Mouse (Mus musculus): ENCODE data around the gene Nup160. TPM values are rescaled to one million over a fixed set of nuclear protein-coding genes. Genes with fewer than 3 reads are reported as not detected.

Gene Nup160
- polyA plus RNA-seq, 1 experiment from 2014 or later: 8.9 TPM

GRCm38 (mm10) chr2:90647084-90647483, 29.9 kb upstream of the Nup160 start:
- TF ChIP-seq CTCF (IDR thresholded peaks at IDR 0.05; ENCODE audit: low read depth): no peak
- Histone ChIP-seq H3K27me3 (replicated peaks; ENCODE audit: control insufficient read depth, insufficient read depth, low read length) (no peaks in the 10 kb centered on the region), H3K36me3 (ENCODE audit: control insufficient read depth, insufficient read depth) (no peaks in the 10 kb centered on the region), H3K4me3 (ENCODE audit: low read depth, low read length) (no peak overlapping the region), H3K27ac (ENCODE audit: low read depth, low read length) (no peak overlapping the region), H3K4me1 (replicated peaks; ENCODE audit: control insufficient read depth, insufficient read depth, low read length) (0 out of 2 replicates have a peak, but pooled peaks cover 3% of the 10 kb centered on the region), H3K4me2 (replicated peaks; ENCODE audit: low read depth) (no peak overlapping the region), H3K9me3 (ENCODE audit: control insufficient read depth) (no peaks in the 10 kb centered on the region), H3K9ac (ENCODE audit: low read depth, low read length) (no peak overlapping the region)
- ATAC-seq: no peak
- WGBS: 46% methylated on average over 6 of the region's 6 CpGs

GRCm38 (mm10) chr2:90649405-90649804, 27.6 kb upstream of the Nup160 start:
- no peak for TF ChIP-seq CTCF (IDR thresholded peaks at IDR 0.05; ENCODE audit: low read depth)
- no peaks in the 10 kb centered on the region for H3K27me3 ChIP-seq (replicated peaks; ENCODE audit: control insufficient read depth, insufficient read depth, low read length)
- WGBS: 76% methylated on average over 3 of the region's 3 CpGs
- H3K27ac ChIP-seq (ENCODE audit: low read depth, low read length): no peak overlapping the region
- H3K36me3 ChIP-seq (ENCODE audit: control insufficient read depth, insufficient read depth): no peaks in the 10 kb centered on the region
- H3K4me3 ChIP-seq (ENCODE audit: low read depth, low read length): no peak overlapping the region
- H3K9ac ChIP-seq (ENCODE audit: low read depth, low read length): no peak overlapping the region
- 0 out of 2 replicates have a peak, but pooled peaks have one; percentile 61 for ATAC-seq
- 0 out of 2 replicates have a peak, but pooled peaks cover 3% of the 10 kb centered on the region for H3K4me1 ChIP-seq (replicated peaks; ENCODE audit: control insufficient read depth, insufficient read depth, low read length)
- H3K9me3 ChIP-seq (ENCODE audit: control insufficient read depth): no peaks in the 10 kb centered on the region
- no peak overlapping the region for H3K4me2 ChIP-seq (replicated peaks; ENCODE audit: low read depth)

DNA sequence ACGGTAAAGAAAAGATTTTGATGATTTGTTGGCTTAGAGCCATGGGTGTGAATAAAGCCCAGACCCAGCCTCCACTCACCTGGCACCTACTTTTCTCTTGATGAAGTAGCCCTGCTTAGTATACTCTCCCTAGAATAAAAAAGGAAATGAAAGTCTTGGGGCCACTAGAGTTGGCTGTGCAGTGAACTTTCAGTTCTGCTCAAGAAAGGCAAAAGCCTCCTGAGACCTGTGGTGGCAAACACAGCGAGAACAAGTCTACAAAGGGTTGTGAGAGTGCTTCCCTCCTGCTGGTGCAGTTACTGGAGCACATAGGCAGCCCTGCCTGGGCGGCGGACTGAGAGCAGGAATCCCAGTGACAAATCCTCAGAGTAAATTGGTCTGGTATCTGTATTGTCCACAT, 27.1 kb upstream of the Nup160 start:
- WGBS: 55% methylated on average over 4 of the region's 4 CpGs
- Histone ChIP-seq H3K4me1 (replicated peaks; ENCODE audit: control insufficient read depth, insufficient read depth, low read length) (0 out of 2 replicates have a peak, but pooled peaks cover 3% of the 10 kb centered on the region), H3K27ac (ENCODE audit: low read depth, low read length) (no peak overlapping the region)

DNA sequence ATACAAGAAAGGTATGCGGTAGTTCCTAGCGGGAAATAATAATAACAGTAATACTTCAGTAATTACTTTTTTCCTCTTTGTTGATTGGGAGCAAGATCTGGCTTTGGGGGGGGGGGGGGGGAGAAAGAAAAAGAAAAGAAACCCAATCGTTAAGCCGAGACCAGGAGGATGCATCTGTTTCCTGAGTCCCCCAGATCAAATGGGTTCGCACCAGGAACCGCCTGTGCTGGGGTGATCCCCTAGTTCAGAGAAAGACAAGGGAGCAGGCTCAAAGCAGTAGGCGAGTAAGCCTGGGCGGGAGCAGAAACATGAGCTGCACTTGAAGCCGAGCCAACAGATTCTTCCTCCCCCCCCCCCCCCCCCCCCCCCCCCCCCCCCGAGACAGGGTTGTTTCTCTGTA, 24.9 kb upstream of the Nup160 start:
- no peak overlapping the region for H3K9ac ChIP-seq (ENCODE audit: low read depth, low read length)
- H3K9me3 ChIP-seq (ENCODE audit: control insufficient read depth): no peaks in the 10 kb centered on the region
- WGBS: 85% methylated on average over 8 of the region's 10 CpGs
- no peak overlapping the region for H3K27ac ChIP-seq (ENCODE audit: low read depth, low read length)
- 0 out of 2 replicates have a peak, but pooled peaks cover 3% of the 10 kb centered on the region for H3K4me1 ChIP-seq (replicated peaks; ENCODE audit: control insufficient read depth, insufficient read depth, low read length)
- H3K4me3 ChIP-seq (ENCODE audit: low read depth, low read length): no peak overlapping the region
- no peaks in the 10 kb centered on the region for H3K27me3 ChIP-seq (replicated peaks; ENCODE audit: control insufficient read depth, insufficient read depth, low read length)
- ATAC-seq: no peak
- no peaks in the 10 kb centered on the region for H3K36me3 ChIP-seq (ENCODE audit: control insufficient read depth, insufficient read depth)
- H3K4me2 ChIP-seq (replicated peaks; ENCODE audit: low read depth): no peak overlapping the region
- no peak for TF ChIP-seq CTCF (IDR thresholded peaks at IDR 0.05; ENCODE audit: low read depth)

More for the DNA sequence above, 27.1 kb upstream of the Nup160 start:
- no peaks in the 10 kb centered on the region for H3K9me3 ChIP-seq (ENCODE audit: control insufficient read depth)
- no peaks in the 10 kb centered on the region for H3K36me3 ChIP-seq (ENCODE audit: control insufficient read depth, insufficient read depth)
- no peak overlapping the region for H3K9ac ChIP-seq (ENCODE audit: low read depth, low read length)
- TF ChIP-seq CTCF (IDR thresholded peaks at IDR 0.05; ENCODE audit: low read depth): no peak
- no peak overlapping the region for H3K4me2 ChIP-seq (replicated peaks; ENCODE audit: low read depth)
- no peaks in the 10 kb centered on the region for H3K27me3 ChIP-seq (replicated peaks; ENCODE audit: control insufficient read depth, insufficient read depth, low read length)
- no peak overlapping the region for H3K4me3 ChIP-seq (ENCODE audit: low read depth, low read length)
- no peak for ATAC-seq

DNA sequence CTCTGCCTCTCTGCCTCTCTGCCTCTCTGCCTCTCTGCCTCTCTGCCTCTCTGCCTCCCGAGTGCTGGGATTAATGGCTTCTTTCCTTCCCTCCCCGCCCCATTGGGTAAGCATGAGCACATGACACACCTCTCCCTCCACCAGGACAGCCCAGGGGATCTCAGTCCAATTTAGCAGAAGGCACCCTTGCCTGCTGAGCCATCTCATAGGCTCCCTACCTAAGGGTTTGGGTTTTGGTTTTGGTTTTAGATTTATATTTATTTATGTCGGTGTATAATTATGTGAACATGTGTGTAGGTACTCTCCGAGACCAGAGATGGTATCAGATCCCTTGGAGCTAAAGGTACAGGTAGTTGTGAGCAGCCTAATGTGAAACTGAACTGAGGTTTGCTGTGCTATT, 24.0 kb upstream of the Nup160 start:
- H3K4me2 ChIP-seq (replicated peaks; ENCODE audit: low read depth): no peak overlapping the region
- H3K4me3 ChIP-seq (ENCODE audit: low read depth, low read length): no peak overlapping the region
- H3K9ac ChIP-seq (ENCODE audit: low read depth, low read length): no peak overlapping the region
- H3K9me3 ChIP-seq (ENCODE audit: control insufficient read depth): no peaks in the 10 kb centered on the region
- H3K4me1 ChIP-seq (replicated peaks; ENCODE audit: control insufficient read depth, insufficient read depth, low read length): 0 out of 2 replicates have a peak, but pooled peaks cover 3% of the 10 kb centered on the region
- ATAC-seq: no peak
- TF ChIP-seq CTCF (IDR thresholded peaks at IDR 0.05; ENCODE audit: low read depth): no peak
- WGBS: 55% methylated on average over 4 of the region's 4 CpGs
- no peaks in the 10 kb centered on the region for H3K27me3 ChIP-seq (replicated peaks; ENCODE audit: control insufficient read depth, insufficient read depth, low read length)
- H3K36me3 ChIP-seq (ENCODE audit: control insufficient read depth, insufficient read depth): no peaks in the 10 kb centered on the region
- no peak overlapping the region for H3K27ac ChIP-seq (ENCODE audit: low read depth, low read length)

DNA sequence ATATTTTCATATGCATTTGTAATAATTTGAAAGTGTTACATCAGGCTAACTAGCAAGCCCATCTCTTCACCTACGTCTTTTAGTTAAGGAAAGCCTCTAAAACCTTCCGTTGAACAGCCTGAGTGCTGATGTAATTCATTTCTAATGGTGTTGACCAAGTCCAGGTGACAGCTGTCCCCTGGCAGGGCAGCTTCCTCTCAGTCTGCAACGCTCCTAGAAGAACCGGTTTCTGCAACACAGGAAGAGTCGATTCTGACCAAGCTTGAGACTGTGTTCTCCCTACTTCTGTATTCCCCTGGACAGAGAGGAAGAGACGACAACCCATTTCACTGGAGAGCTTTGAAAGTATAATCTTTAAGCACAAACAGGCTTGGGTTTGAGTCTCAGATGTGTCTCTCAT, 21.6 kb upstream of the Nup160 start:
- no peak overlapping the region for H3K4me3 ChIP-seq (ENCODE audit: low read depth, low read length)
- H3K9me3 ChIP-seq (ENCODE audit: control insufficient read depth): no peaks in the 10 kb centered on the region
- no peaks in the 10 kb centered on the region for H3K27me3 ChIP-seq (replicated peaks; ENCODE audit: control insufficient read depth, insufficient read depth, low read length)
- H3K9ac ChIP-seq (ENCODE audit: low read depth, low read length): no peak overlapping the region
- H3K4me1 ChIP-seq (replicated peaks; ENCODE audit: control insufficient read depth, insufficient read depth, low read length): 0 out of 2 replicates have a peak, but pooled peaks cover 3% of the 10 kb centered on the region
- WGBS: 28% methylated on average over 6 of the region's 6 CpGs
- no peaks in the 10 kb centered on the region for H3K36me3 ChIP-seq (ENCODE audit: control insufficient read depth, insufficient read depth)
- H3K4me2 ChIP-seq (replicated peaks; ENCODE audit: low read depth): no peak overlapping the region
- 0 out of 2 replicates have a peak, but pooled peaks have one; percentile 28 for ATAC-seq
- no peak for TF ChIP-seq CTCF (IDR thresholded peaks at IDR 0.05; ENCODE audit: low read depth)
- H3K27ac ChIP-seq (ENCODE audit: low read depth, low read length): no peak overlapping the region

DNA sequence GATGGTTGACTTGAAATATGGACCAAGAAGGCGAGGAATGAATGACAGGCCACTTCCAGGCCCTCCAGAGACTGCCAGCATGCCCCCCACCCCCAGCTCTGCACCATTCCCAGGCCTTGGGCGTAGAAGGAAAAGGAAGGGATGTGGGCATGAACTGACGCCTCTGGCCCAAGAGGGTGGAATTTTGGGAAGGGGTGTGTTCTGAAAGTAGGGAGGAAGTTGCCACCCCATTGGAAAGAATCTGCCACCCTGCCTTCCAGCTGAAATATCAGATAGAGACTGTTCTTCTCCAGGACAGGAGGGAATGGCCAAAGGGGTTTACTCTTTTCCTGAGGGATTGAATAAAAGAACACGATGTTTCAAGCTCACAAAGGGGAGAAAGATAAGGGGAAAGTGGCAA, 18.4 kb upstream of the Nup160 start:
- WGBS: 71% methylated on average over 4 of the region's 4 CpGs
- no peak overlapping the region for H3K9ac ChIP-seq (ENCODE audit: low read depth, low read length)
- no peak for ATAC-seq
- no peaks in the 10 kb centered on the region for H3K4me1 ChIP-seq (replicated peaks; ENCODE audit: control insufficient read depth, insufficient read depth, low read length)
- H3K4me2 ChIP-seq (replicated peaks; ENCODE audit: low read depth): no peak overlapping the region
- H3K36me3 ChIP-seq (ENCODE audit: control insufficient read depth, insufficient read depth): no peaks in the 10 kb centered on the region
- TF ChIP-seq CTCF (IDR thresholded peaks at IDR 0.05; ENCODE audit: low read depth): no peak
- no peak overlapping the region for H3K4me3 ChIP-seq (ENCODE audit: low read depth, low read length)
- no peak overlapping the region for H3K27ac ChIP-seq (ENCODE audit: low read depth, low read length)
- no peaks in the 10 kb centered on the region for H3K9me3 ChIP-seq (ENCODE audit: control insufficient read depth)
- no peaks in the 10 kb centered on the region for H3K27me3 ChIP-seq (replicated peaks; ENCODE audit: control insufficient read depth, insufficient read depth, low read length)
